Mouse (Mus musculus): ENCODE measurements around the gene Rrm1. TPM values are rescaled to one million over a fixed set of nuclear protein-coding genes. Genes with fewer than 3 reads are reported as not detected.

The Rrm1 gene
- polyA plus RNA-seq, 1 experiment from 2014 or later, result 274 TPM

DNA sequence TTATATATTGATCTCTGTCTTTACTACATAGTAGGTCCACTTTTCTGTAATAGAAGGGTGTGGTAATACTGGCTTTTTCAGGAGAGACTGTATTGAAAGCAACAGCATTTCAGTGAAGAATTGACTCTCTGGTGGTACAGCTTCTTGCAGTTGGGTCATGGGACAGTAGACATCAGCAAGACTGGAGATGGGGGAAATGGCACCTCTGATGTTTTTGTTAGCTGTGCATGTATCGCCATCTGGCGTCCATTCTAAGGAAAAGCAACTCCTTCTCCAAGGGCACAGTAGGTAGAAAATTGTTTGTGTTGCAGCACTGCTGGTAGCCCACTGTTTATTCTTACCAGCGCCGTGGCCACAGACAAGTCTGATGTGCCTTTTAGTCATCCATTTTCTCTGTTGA lies 24.1 kb upstream of the Rrm1 start:
- 12% methylated on average over 4 of the region's 4 CpGs for WGBS
- no peaks in the 10 kb centered on the region for H3K4me1 ChIP-seq (replicated peaks; ENCODE audit: control insufficient read depth, insufficient read depth, low read length)
- no peaks in the 10 kb centered on the region for H3K36me3 ChIP-seq (ENCODE audit: control insufficient read depth, insufficient read depth, low read length)
- DNase-seq (ENCODE audit: low spot score) (peak; percentile 61), ATAC-seq (replicated peaks; ENCODE audit: low FRiP score) (peak; percentile 71)
- no peak overlapping the region for H3K9ac ChIP-seq (ENCODE audit: low read length)
- H3K27me3 ChIP-seq (ENCODE audit: control insufficient read depth, insufficient read depth, low read length), result no peaks in the 10 kb centered on the region
- no peaks in the 10 kb centered on the region for H3K9me3 ChIP-seq (ENCODE audit: control insufficient read depth, low read length)
- H3K4me2 ChIP-seq (ENCODE audit: low read depth, low read length, severe bottlenecking), result no peak overlapping the region
- no peak overlapping the region for H3K27ac ChIP-seq (ENCODE audit: low read depth, low read length)
- no peak overlapping the region for H3K4me3 ChIP-seq (ENCODE audit: low read depth, low read length)

DNA sequence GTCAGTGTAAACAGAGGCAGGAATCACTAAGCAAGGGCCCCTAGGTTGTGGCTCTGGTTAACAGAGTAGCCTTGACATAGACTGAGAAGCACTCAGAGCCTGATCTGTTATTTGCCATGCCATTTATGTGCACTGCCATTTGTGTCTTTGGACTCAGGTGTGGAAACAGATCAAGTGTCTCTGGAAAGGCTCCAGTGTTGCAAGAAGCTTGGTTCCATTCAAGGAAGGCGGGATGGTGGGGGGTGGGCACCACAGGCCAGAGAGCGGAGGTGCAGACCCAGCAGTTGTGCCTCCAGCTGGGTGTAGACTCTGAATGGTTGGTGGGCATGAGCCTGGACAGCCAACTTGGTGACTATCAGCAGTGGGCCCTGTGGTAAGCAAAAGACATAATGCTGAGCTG lies 19.5 kb upstream of the Rrm1 start:
- no peaks in the 10 kb centered on the region for H3K9me3 ChIP-seq (ENCODE audit: control insufficient read depth, low read length)
- ATAC-seq (replicated peaks; ENCODE audit: low FRiP score), result no peak

DNA sequence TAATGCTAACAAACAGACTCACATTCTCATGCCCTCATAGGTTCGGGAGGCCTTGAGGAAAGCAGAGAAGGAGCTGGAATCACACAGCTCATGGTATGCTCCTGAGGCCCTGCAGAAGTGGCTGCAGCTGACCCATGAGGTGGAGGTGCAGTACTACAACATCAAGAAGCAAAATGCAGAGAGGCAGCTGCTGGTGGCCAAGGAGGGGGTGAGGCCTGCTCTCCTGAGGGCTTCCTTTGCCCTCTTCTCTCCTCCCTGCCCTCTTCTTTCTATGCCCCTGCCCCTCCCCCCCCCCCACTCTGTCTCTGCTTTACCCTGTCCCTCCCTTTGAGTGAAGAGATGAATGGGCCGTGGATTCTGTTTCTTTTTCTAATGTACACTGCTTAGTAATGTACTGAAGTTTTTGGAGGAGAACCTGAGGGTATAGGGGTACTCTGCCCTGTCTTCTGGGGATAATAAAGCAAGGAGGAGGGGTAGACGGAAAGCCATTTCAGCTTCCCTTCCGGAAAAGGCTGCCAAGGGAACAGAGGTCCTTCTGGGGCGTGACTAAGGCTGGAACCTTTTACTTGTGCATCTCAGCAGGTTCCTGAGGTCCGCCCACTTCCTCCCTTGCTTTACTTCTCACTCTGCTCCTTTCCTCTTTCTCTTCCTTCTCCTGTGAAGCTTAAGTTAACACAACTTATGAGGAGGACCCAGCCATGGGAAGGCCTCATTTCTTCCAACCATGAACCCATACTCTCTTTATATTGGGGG lies 15.4 kb upstream of the Rrm1 start:
- no peak for ATAC-seq (replicated peaks; ENCODE audit: low FRiP score)
- WGBS, result 63% methylated on average over 6 of the region's 6 CpGs

More for the DNA sequence above, 19.5 kb upstream of the Rrm1 start:
- Histone ChIP-seq H3K9ac (ENCODE audit: low read length) (no peak overlapping the region), H3K27me3 (ENCODE audit: control insufficient read depth, insufficient read depth, low read length) (no peaks in the 10 kb centered on the region), H3K36me3 (ENCODE audit: control insufficient read depth, insufficient read depth, low read length) (no peaks in the 10 kb centered on the region), H3K27ac (ENCODE audit: low read depth, low read length) (no peak overlapping the region), H3K4me3 (ENCODE audit: low read depth, low read length) (no peak overlapping the region), H3K4me1 (replicated peaks; ENCODE audit: control insufficient read depth, insufficient read depth, low read length) (no peaks in the 10 kb centered on the region), H3K4me2 (ENCODE audit: low read depth, low read length, severe bottlenecking) (no peak overlapping the region)
- 94% methylated on average over 2 of the region's 2 CpGs for WGBS
- no peak for DNase-seq (ENCODE audit: low spot score)

DNA sequence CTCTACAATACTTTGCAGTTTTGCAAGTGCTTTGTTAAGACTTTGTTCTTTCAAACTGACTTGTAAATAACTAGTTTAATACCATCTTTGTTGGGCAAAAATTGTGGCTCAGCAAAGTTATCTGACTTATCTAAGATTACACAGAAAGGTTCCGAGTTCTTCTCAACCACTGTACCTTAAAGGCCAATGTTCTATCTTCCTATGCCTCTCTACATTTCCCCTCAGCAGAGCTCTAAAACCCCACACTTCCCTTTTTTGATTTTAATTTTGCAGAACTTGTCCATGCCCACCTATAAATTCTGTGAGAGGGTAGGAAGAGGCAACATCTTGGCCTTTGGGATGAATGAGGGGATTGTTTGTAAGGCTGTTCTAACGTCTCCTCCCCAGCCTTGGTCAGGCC lies 7.2 kb upstream of the Rrm1 start:
- DNase-seq (ENCODE audit: low spot score), result peak; percentile 21
- Histone ChIP-seq H3K4me1 (replicated peaks; ENCODE audit: control insufficient read depth, insufficient read depth, low read length) (no peaks in the 10 kb centered on the region), H3K4me2 (ENCODE audit: low read depth, low read length, severe bottlenecking) (no peak overlapping the region), H3K27ac (ENCODE audit: low read depth, low read length) (no peak overlapping the region), H3K27me3 (ENCODE audit: control insufficient read depth, insufficient read depth, low read length) (no peaks in the 10 kb centered on the region), H3K36me3 (ENCODE audit: control insufficient read depth, insufficient read depth, low read length) (no peaks in the 10 kb centered on the region), H3K9me3 (ENCODE audit: control insufficient read depth, low read length) (no peaks in the 10 kb centered on the region), H3K9ac (ENCODE audit: low read length) (no peak overlapping the region), H3K4me3 (ENCODE audit: low read depth, low read length) (no peak overlapping the region)
- ATAC-seq (replicated peaks; ENCODE audit: low FRiP score), result no peak
- 85% methylated on average over 2 of the region's 2 CpGs for WGBS

More for the DNA sequence above, 15.4 kb upstream of the Rrm1 start:
- H3K27ac ChIP-seq (ENCODE audit: low read depth, low read length), result no peak overlapping the region
- H3K9me3 ChIP-seq (ENCODE audit: control insufficient read depth, low read length), result no peaks in the 10 kb centered on the region
- no peaks in the 10 kb centered on the region for H3K4me1 ChIP-seq (replicated peaks; ENCODE audit: control insufficient read depth, insufficient read depth, low read length)
- no peak for DNase-seq (ENCODE audit: low spot score)
- no peaks in the 10 kb centered on the region for H3K27me3 ChIP-seq (ENCODE audit: control insufficient read depth, insufficient read depth, low read length)
- H3K4me2 ChIP-seq (ENCODE audit: low read depth, low read length, severe bottlenecking), result no peak overlapping the region
- no peak overlapping the region for H3K4me3 ChIP-seq (ENCODE audit: low read depth, low read length)
- H3K9ac ChIP-seq (ENCODE audit: low read length), result no peak overlapping the region
- H3K36me3 ChIP-seq (ENCODE audit: control insufficient read depth, insufficient read depth, low read length), result no peaks in the 10 kb centered on the region

DNA sequence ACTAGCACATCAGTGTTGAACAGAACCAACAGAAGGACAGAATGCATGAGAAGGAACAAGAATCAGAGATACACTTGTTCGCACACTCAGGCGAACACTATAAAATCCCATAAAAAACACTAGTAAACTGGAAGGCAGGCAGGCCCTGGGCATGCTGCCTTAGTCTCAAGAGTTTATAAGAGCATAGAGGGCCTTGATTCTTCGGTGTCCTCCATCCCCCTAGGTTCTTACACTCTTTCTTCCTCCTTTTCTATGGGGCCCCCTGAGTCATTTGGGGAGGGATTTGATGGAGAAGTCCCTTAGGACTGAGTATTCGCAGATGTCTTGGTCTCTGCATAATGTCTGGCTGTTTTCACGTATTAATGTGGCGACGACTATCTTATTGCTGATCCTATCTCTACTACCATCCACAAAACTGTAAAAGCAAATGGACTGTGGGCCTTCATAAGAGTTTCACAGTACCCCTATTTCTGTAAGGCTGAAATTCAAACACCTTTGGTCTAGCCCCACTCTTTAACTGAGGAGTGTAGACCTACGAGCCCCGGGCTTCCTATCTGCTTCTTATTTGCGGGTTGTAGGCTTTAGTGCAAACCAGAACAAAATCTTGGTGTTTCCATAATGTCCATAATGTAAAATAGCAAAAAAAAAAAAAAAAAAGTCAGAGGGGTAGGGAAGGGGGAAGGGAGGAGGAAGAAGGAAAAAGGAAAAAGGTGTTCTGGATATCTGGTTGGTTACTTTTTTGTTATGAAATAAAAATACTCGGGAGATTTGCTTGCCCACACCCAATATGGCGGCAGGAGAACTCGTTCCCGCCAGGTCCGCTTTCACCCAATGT lies 456 bp upstream of the Rrm1 start:
- peak overlapping the region; percentile 67 for H3K4me3 ChIP-seq (ENCODE audit: low read depth, low read length)
- no peak overlapping the region; the same call in 1 of the 2 replicates for H3K27ac ChIP-seq (ENCODE audit: low read depth, low read length)
- H3K36me3 ChIP-seq (ENCODE audit: control insufficient read depth, insufficient read depth, low read length), result peaks cover 3% of the 10 kb centered on the region; the same call in 1 of the 2 replicates
- H3K4me1 ChIP-seq (replicated peaks; ENCODE audit: control insufficient read depth, insufficient read depth, low read length), result peaks cover 4% of the 10 kb centered on the region
- H3K27me3 ChIP-seq (ENCODE audit: control insufficient read depth, insufficient read depth, low read length), result no peaks in the 10 kb centered on the region
- ATAC-seq (replicated peaks; ENCODE audit: low FRiP score) (peak; percentile 2; the same call in 1 of the 2 replicates), DNase-seq (ENCODE audit: low spot score) (peak; percentile 50)
- no peak overlapping the region for H3K9ac ChIP-seq (ENCODE audit: low read length)
- H3K4me2 ChIP-seq (ENCODE audit: low read depth, low read length, severe bottlenecking), result no peak overlapping the region
- H3K9me3 ChIP-seq (ENCODE audit: control insufficient read depth, low read length), result no peaks in the 10 kb centered on the region
- WGBS, result 55% methylated on average over 15 of the region's 15 CpGs

DNA sequence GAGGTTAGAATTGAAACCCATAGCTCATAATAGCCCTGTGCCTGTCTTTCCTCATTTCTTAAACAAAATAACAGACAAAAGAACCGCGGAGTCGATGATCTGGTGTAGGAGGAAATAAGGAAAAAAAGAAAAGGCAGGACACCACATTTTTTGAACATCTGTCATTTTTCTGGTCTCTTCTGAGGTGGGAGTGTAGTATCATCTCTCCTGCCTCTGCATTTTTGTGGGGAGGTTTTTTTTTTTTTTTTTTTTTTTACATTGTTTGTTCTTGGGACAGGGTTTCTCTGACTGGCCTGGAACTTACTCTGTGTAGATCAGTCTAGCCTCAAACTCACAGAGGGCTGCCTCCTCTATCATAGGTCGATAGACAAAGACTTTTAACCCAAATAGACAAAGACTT lies 937 bp downstream of the Rrm1 start:
- Histone ChIP-seq H3K36me3 (ENCODE audit: control insufficient read depth, insufficient read depth, low read length) (peaks cover 12% of the 10 kb centered on the region), H3K27ac (ENCODE audit: low read depth, low read length) (peak overlapping the region; percentile 76), H3K9me3 (ENCODE audit: control insufficient read depth, low read length) (no peaks in the 10 kb centered on the region), H3K4me2 (ENCODE audit: low read depth, low read length, severe bottlenecking) (peak overlapping the region; percentile 59), H3K4me3 (ENCODE audit: low read depth, low read length) (peak overlapping the region; percentile 67), H3K9ac (ENCODE audit: low read length) (peak overlapping the region; percentile 79), H3K4me1 (replicated peaks; ENCODE audit: control insufficient read depth, insufficient read depth, low read length) (peaks cover 4% of the 10 kb centered on the region), H3K27me3 (ENCODE audit: control insufficient read depth, insufficient read depth, low read length) (no peaks in the 10 kb centered on the region)
- no peak; the same call in 1 of the 2 replicates for ATAC-seq (replicated peaks; ENCODE audit: low FRiP score)
- WGBS, result 2% methylated on average over 4 of the region's 4 CpGs
- peak; percentile 3 for DNase-seq (ENCODE audit: low spot score)

DNA sequence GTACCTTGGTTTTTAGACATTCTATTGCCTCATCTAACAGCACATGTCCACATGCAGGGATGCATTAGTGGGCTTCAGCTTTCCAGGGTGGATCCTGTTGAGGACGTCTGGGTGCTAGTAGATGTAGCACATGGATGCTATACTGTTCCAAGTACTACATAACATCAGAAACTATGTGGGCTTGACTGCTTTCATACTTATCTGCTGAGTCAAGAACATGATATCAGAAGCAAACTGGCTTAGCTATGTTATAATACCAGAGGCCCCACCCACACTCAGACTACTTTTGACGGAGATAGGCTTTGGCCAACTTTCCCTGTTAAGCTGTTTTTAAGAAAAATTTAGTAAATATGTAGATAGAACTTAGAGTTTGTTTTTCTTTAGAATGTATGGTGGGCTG lies 2.8 kb downstream of the Rrm1 start:
- peak overlapping the region; percentile 8; the same call in 1 of the 2 replicates for H3K4me2 ChIP-seq (ENCODE audit: low read depth, low read length, severe bottlenecking)
- H3K4me1 ChIP-seq (replicated peaks; ENCODE audit: control insufficient read depth, insufficient read depth, low read length), result peaks cover 4% of the 10 kb centered on the region
- H3K9me3 ChIP-seq (ENCODE audit: control insufficient read depth, low read length), result no peaks in the 10 kb centered on the region
- no peak overlapping the region for H3K27ac ChIP-seq (ENCODE audit: low read depth, low read length)
- 82% methylated on average over 2 of the region's 2 CpGs for WGBS
- H3K36me3 ChIP-seq (ENCODE audit: control insufficient read depth, insufficient read depth, low read length), result peaks cover 16% of the 10 kb centered on the region
- no peaks in the 10 kb centered on the region for H3K27me3 ChIP-seq (ENCODE audit: control insufficient read depth, insufficient read depth, low read length)
- no peak for ATAC-seq (replicated peaks; ENCODE audit: low FRiP score)
- peak; percentile 18 for DNase-seq (ENCODE audit: low spot score)
- no peak overlapping the region for H3K9ac ChIP-seq (ENCODE audit: low read length)
- H3K4me3 ChIP-seq (ENCODE audit: low read depth, low read length), result no peak overlapping the region

DNA sequence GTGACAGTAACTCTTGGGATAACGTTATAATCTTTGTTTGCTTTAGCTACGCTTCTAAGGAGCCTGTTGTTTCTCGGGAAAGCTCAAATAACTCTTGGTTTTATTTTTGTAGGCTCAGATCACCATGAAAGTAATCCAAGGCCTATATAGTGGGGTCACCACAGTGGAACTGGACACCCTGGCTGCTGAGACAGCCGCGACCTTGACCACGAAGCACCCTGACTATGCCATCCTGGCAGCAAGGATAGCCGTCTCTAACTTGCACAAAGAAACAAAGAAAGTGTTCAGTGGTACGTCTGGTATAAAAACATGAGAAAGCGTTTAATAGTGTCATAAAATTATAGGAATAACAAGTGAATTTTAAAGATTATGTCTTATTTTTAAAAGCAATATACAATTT lies 4.9 kb downstream of the Rrm1 start:
- Histone ChIP-seq H3K27ac (ENCODE audit: low read depth, low read length) (no peak overlapping the region), H3K4me1 (replicated peaks; ENCODE audit: control insufficient read depth, insufficient read depth, low read length) (peaks cover 4% of the 10 kb centered on the region), H3K36me3 (ENCODE audit: control insufficient read depth, insufficient read depth, low read length) (peaks cover 21% of the 10 kb centered on the region), H3K9ac (ENCODE audit: low read length) (no peak overlapping the region), H3K9me3 (ENCODE audit: control insufficient read depth, low read length) (no peaks in the 10 kb centered on the region), H3K4me3 (ENCODE audit: low read depth, low read length) (no peak overlapping the region), H3K4me2 (ENCODE audit: low read depth, low read length, severe bottlenecking) (no peak overlapping the region), H3K27me3 (ENCODE audit: control insufficient read depth, insufficient read depth, low read length) (no peaks in the 10 kb centered on the region)
- peak; percentile 17 for DNase-seq (ENCODE audit: low spot score)
- 92% methylated on average over 9 of the region's 9 CpGs for WGBS
- ATAC-seq (replicated peaks; ENCODE audit: low FRiP score), result no peak
